Mouse (Mus musculus) ovary, adult 18-20 months (tissue): ENCODE data around the gene Tmem143.
"Not testable (repeated sequence)": the region's sequence is repeated elsewhere in the genome, so short reads cannot be mapped to it uniquely, and the experiment has no call there.

Source experiments
- DNase-seq: peaks from one replicate; pipeline ENCODE4 v3.0.0; 2022; ENCODE audit warnings: low spot score, mixed read lengths

Tmem143 gene

DNA sequence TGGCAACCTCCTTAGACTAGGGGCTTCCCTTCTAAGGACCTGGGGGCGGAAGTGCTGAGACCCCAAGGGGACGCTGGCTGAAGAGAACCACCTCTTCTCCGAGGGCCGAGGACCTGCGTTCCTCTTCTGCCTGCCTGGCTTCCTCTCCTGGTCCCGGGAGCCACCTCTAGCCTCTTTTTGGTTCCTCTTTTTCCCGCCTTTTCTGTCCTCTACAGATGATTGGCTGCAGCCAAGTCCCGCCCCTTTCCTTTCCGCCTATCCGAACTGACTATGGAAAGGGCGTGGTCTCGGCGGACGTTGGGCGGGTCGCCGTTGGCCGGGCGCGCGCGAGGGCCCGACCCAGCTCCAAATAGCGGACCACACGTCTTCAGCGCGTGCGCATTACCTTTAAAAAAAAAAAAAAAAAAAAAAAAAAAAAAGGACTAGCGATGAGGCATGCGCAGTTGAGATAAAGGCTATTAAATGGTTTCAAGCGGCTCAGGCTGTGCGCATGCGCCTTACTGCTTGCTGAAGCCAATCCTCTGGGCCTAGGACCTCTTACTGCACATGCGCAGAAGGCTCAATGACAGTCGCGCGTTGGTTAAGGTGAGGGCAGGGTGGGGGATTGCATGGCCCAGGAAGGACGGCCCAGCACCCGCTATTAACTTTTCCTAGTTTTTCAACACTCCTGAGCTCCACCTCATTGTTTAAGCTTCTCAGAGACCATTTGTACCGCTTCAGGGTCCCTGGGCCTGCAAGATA, at the start of gene Tmem143, which contains the start of gene Syngr4:
Gene Tmem143 (plus strand): TSS at position 425 of the 741 bp plus-strand sequence.
Gene Syngr4 (minus strand): TSS at position 198 of the 741 bp plus-strand sequence.
- peak; percentile 97 for DNase-seq

DNA sequence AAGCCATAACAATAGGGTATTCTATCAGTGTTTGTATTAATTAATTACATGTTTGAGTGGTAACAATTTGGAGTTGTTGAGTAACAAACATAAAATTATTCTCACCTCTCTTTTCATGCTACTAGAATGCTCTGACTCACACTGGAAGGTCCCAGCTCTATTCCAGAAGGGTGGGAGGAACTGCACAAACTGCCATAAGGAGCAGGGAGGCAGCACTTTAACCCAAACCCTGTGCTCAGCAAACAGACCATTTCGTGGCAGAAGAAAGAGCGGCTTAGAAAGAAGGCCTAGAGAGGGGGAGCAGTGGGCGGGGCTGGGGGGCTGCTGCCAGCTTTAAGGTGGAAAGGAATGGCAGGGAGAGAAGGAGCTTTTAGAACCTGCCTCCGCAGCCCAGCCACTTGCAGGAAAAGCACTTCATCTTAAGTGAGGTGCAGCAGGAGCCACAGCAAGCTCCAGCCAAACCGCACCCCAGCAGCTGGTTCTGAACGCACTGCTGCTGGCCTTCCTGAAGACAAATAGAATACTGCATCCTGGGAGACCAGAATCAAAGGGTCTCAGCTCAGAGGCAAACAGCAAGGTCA, 48.2 kb upstream of the Tmem143 start:
- no peak for DNase-seq

DNA sequence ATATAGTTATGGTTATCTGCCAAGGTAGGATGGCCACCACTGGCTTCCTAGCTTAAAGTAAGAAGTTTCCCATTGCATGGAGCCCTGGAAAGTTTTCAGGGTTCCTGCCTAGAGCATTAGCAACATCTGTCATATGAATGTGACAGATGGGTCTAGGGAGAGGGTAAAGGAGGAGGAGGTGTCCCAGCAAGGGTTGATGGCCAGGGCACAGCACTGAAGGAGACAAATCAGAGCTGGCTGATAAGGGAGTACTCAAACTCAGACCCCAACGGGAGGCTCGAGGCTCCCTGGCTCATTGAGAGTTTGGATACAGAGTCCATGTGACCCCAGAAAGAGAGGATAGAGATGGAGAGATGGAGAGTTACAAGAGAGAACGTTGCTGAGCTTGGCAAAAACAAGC, 46.1 kb upstream of the Tmem143 start:
- DNase-seq = no peak

DNA sequence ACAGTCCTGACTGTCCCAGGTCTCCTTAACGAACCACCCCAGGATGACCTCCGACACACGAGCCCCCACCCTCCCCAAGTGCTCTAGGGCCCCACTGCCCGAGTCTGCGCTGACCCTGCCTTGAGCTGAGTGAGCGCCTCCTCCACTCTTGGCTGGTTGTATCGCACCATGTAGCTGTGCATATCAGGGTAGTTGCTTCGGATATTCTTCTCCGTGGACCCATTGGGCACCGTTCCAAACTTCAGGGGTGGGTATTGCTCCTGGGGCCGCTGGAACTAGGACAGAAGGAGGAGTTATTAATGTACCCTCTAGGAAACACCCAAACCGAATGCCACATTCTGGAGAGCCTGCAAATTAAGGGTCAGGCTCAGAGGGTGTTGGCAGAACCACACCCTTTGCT, 43.7 kb upstream of the Tmem143 start:
- DNase-seq = no peak

DNA sequence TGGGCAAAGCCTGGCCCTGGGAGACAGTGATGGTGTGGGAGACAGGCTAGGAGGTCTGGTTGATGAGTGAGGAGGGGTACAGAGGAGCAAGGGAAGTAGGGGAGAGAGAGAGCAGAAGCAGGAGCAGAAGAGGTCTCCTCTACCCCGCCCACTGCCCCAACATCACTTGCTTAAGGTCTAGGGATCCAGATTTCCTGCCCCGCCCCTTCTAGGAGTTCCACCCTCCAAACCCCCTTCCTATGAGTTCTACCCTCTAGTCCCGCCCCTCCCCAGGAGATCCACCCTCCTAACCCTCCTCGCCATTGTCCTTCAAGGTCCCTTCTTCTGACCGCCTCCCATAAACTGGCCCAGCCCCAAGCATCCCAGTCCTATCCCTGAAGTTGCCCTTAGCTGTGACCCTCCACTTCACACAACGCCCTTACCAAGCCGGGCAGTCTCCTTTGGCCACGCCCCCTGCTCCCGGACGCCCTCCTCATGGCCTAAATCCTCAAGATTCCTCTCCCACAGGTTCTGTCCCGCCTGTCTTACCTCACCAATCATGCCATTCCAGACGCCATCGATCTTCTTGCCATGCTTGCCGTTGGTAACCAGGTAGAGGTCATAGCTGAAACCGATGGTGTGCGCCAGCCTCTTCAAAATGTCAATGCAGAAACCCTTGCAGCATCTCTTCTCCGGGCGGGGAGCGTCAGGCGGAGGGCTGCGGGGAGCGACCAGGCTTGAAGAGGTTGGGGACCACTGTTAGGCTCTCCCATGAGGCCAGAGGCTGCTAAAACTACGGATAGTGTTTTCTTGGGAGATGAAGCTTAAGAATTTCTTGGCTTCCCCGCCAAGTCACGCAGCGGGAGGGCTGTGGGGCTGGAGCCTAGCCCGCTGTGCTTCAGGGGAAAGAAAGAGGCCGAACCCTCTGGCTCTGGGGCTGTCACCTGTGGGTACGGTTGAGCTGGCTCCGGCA, 39.5 kb upstream of the Tmem143 start:
- no peak for DNase-seq

DNA sequence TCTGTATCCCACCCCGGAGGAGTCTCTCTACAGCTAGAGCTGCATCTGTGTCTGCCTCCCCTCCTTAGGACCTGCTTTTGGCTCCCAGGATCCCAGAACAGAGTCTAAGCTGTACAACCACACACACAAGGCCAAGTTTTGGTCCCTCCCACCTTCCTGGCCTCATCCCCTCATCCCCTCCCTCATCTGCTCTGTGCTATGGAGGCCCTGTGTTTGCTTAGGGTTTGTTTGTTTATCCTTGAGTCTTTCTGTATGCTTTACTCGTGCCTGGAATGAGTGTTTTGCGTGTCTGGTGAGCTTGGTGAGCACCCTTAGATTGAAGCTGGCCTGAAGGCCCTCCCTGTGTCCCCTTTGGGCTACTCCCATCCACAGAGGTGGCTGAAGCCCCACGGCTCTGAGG, 37.7 kb upstream of the Tmem143 start:
- no peak for DNase-seq

DNA sequence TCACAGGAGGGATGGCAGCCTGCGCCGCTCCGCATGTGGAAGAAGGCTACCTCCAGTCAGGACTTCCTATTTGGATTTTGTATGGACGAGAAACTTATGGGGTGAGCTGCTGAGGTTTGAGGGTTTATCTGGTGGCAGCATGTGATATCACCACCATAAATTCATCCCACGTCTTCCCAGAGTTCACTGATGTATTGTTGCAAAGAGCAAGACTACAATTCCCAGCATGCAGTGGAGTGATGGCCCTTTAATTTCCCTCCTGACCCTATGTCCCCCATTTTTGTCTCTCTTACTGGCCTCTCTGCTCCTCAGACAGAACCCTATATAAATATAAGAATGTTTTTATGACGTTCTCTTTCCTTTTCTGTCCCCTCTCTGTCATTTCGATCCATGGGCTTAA, 33.9 kb upstream of the Tmem143 start:
- DNase-seq = no peak

DNA sequence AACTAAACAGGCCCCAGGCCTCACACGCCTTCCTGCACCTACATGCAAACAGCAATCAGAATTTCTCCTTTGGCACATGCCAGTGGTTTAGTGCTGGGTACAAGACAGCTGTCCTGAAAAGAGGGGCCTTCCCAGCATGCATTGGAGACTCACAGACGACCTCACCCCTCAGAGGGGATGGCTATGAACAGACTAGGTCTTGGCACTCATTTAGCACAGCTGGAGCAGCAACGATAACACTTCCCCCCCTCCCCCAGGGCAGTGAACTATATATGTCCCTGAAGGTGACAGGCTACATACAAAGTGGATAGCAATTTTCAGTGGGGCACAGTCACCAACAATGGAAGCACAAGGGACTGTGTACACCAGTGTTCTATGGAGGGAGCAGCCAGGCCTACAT, 32.3 kb upstream of the Tmem143 start:
- DNase-seq = no peak

DNA sequence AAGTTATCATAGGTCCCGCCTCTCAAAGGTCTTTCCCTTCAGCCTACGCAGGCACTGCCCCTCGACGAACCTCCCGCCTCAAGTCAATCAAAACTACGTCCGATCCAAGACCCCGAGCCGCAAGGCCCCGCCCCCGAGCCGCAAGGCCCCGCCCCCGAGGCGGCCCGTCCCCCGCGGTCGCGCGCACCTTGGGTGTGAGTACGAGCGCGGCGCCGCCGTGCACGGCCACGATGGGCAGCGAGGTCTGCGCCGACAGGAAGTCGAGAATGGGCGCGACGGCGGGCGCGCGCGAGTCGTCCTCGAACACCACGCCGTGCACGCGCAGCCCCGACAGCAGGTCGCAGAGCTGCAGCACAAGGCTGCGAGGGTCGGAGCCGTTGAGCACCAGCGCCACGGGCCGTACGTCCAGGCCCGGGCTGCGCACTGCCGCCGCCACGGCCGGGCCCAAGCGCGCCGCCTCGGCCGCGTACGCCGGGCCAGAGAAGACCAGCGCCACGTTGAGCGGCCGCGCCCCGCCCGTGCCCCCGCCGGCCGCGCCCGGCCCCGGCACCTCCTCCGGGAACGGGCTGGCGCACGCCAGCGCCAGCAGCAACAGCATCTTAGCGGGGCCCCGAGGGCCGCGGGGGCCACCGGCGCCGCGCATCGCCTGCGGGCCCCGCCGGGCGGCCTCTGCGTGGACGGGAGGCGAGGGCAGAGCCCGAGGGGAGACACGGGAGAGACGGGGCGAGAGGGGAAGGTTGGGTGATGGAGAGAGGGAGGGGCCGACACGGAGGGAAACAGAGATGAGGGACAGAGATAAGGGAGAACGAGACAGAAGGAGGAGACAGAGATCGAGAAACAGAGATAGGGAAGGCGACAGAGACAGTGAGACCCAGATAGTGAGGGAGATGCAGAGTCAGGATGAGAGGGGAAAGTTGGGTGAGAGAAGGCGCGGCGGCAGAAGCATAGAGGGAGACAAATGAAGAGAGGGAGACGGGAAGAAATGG, 30.5 kb upstream of the Tmem143 start:
- DNase-seq = peak; percentile 85

DNA sequence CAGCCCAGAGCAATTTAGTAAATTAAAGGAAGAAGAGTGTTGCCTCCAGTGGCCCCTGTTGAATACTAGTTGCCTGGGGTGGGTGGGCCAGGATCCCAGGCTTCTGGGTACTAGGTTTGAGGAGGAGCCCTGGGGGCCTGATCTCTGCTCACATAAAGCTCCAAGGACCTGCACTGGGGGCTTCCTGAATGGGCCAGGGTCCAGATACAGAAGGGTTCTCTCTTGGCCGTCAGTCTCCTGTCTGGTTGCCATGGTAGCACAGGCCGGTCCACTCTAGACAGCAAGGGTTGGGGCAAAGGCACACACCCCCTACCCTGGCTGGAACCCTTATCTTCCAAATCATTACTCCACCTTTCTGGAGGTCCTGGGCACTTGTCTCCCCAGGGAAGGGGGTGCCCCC, 28.9 kb upstream of the Tmem143 start:
- no peak for DNase-seq

DNA sequence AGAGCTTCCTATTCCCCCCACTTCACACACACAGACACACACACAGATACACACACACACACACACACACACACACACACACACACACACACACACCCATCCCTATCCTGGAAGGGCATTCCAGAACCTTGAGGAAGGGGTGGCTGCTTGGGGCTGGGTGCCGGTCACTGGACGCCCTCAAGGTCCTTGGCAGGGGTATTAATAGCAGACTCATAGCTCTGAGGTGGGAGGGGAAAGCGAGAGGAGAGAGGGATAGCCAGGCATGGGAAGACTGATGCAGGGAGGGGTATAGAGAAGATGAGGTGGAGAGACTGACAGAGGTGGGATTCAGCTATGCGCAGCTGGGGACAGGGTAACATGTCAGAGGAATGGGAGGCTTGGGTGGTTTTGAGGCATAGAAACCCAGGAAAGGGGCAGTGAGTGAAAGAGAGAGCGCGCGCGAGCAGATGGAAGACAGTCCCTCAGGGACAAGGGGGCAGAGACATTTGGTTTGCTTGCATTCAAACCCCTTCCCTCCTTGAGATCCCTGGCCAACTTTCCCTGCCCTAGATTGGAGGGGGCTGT, 27.6 kb upstream of the Tmem143 start:
- peak; percentile 34 for DNase-seq

DNA sequence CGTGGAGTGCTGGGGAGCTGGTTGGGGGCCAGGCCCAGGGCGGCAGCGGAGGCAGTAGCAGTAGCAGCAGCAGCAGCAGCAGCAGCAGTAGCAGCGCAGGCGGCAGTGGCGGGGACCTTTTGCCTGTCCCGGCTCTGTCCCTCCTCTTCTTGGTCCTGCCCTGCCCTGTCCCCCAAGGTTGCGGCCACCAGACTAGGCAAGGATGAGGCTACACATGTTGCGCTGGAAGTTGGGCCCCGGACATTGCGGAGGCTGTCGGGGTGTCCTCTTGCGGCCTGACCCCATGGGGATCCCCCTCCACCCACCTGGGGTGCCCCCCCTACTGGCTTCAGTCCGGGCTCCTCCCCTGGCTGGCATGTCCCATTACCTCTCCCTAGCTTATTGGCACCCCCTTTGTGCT, 27.0 kb upstream of the Tmem143 start:
- no peak for DNase-seq

DNA sequence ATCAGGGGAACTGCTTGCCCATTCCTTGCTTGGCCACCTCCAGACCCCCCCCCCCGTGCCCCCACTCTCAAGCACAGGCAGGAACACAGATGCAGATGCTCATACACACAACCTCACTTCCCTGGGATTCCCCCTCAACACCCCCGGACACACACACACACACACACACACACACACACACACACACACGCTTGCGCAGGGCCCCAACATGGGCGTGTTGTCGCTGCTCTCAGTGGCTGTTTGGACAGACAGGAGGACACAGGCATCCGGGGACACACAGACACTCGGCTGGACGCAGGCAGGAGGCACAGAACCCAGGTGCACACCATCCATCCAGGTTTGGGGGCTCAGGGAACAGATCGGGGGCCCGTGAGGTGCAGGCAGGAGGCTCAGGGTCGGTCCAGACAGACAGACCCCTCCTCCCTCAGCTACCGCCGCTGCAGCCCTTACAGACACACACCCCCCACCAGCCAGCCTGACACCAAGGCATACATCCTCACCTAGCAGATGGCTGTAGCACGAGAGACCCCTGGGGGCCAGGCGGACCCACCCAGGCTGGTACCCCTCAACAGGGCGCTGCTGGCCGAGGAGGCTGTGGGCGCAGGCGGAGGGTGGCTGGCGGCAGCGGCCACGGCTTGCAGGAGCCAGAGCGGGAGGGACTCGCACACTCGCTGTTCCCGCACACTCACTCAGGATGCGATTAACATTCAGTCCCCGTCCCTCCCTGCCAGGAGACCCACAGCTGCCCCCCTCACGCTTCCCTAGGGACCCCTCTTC, 26.3 kb upstream of the Tmem143 start:
- no peak for DNase-seq

DNA sequence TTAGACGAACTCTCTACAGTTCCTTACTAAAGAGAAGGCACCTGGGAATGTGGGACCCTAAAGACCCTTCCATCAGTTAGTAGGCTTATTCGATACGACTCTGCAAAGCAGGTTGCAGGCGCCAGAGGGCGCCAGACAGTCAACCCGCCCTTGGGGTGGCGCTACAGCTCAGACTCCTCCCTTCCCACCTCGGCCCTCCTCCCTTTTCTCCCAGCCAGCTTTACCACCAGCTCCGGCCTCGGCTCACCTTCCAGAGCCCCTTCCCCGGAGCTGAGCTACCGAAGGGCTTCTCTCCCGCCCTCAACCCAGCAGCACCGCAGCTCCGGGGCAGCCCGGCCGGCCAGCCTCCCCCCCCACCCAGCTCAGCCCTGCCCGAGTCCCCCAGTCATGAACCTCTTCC, 24.1 kb upstream of the Tmem143 start, which contains the start of gene Kdelr1:
Gene Kdelr1 (plus strand): TSS at position 149 of the 400 bp plus-strand sequence.
- peak; percentile 79 for DNase-seq

DNA sequence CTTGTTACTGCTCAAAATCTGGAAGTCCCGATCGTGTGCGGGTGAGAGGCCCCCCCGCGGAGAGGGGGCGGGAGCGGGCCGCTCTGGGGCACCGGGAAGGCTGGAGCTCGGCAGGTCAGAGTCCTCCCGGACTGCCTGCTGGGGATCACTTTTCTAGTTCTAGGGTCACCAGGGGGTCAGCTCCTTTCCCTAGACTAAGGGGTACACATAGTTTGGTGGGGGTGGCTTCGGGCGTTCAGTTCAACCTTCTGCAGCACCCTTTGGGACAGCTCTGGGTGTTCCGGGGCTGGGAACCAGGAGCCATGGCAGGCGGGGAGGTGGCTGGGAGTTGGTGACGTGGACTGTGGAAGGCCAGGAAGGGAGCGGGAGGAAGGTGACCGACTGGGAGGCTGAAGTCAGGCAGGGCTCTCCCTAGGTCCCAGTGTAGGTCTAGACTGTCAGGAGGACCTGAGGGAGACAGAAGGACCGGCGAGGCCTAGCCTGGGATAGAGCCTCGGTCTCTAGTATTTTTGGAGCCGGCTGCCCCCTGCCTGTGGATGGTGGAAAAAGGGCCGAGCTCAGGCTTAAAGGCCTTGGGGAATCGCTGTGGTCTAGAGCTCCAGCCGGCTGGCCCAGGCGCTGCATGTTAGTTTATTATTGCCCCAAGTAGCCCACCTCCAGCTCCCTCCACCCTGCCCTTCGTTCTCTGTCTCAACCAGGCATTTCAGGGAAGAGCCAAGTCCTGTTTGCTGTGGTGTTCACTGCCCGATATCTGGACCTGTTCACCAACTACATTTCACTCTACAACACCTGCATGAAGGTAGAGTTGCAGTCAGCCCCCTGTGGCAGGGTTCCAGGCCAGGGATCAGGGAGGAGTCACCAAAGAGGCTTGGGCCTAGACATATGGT, 23.4 kb upstream of the Tmem143 start:
- DNase-seq = peak; percentile 25

DNA sequence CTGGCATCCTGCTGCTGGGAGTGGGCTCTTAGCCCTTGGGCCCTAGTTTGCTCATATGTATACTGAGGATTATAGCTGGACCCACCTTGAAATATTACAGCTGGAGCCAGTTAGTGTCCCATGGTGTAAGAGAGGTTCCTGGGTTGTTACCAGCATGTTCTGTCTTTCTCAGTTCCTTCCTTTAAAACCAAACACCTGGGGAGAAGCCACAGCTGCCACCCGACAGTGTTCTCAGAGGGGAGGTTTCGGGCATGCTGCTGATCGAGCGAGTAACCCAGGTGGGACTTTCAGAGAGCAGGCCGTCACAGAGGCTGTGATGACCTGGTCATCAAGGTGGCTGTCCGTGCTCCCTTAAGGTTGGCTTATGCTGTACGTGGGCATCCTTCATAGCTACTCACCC, 19.8 kb upstream of the Tmem143 start:
- no peak for DNase-seq

DNA sequence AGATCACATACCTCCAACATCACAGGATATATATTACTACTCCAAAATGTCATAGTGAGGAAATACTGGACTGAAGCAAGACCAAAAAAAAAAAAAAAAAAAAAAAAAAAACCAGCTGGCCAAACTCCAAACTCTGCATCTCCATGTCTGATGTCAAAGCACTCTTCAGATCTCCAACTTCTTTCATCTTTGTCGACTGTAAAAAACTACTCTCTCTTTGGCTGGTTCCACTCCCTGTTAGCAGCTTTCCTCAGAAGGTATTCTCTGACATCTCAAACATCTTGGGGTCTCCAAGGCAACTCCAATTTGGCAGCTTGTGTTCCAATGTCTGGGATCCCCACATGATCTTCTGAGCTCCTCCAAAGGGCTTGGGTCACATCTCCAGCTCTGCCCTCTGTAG, 18.5 kb upstream of the Tmem143 start, which contains the start of gene Grin2d:
Gene Grin2d (minus strand): TSS at position 101 of the 400 bp plus-strand sequence.
- not testable (repeated sequence) for DNase-seq

DNA sequence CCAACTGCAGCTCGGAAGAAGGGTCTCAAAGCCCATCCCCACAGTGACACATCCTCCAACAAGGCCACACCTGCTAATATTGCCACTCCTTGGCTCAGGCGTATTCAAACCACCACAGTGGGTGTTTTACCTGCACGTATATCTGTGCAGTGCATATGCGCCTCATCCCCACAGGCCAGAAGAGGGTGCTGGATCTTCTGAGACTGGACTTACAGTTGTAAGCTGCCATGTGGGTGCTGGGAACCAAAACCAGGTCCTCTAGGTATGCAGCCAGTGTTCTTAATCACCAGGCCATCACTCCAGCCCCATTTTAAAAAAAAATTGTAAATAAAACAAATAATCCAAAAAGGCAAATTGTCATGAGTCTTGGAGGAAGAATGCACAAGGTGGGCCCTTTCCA, 16.2 kb upstream of the Tmem143 start:
- DNase-seq = no peak

DNA sequence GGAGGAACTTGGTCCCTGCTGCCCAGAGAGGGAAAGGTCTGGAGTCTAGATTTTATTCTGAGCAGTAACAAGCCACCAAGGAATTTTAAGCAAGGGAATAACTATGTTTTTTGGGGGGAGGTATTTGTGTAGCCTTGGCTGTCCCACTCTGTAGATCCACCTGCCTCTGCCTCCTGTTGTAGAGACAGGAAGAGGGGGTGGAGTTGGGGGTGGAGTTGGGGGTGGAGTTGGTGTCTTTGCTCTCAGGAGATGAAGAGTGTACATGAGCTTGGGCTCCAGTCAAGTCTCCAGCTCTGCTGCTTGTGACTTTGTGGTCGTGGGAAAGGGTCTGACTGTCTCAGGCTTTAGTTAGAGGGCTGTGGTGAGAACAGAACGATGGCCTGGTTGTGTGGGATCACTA, 15.7 kb upstream of the Tmem143 start:
- no peak for DNase-seq
